Mouse (Mus musculus) left cerebral cortex, adult 9 months (tissue): ENCODE measurements around the gene Ndufaf1.

Experiments
- DNase-seq, 2 experiments: peaks; one replicate each; pipeline ENCODE4 v3.0.0; 2022; ENCODE audit warnings: low spot score in 2 of 2

Gene Ndufaf1

DNA sequence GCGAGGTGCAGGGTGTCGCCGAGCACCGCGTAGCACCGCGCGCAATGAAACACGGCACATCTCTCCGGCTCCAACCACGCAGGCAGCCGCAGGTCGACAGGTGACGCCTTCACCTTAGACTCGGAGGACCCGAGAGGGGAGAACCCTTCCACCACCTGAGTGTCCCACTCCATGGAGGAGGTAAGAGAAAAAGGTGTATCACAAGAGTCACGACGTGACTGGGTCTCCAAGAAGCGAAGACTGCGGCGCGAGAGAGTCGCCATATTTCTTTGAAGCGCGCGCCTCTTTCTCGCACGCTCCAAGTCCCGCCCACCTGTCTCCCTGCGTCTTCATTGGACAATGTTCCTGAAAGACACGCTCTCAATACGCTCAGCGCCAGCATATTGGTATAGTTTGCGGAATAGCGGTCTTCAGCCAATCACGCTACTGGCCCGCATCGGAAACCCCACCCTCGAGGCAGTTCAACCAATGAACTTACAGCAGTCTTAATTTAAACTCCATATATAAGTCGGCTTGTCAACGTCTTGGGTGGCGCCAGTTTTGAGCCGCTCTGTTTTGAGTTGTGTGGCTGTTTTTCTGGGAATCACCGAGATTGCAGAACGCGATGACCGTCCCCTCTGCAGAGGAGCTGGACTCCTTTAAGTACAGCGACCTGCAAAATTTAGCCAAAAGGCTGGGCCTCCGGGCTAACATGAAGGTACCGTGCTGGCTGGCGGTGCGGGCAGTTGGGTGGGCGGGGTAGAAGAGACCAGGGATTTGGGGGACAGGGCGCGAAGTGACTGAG lies 44.2 kb downstream of the Ndufaf1 start, which contains the start of the genes Nusap1 and Oip5:
Nusap1 (plus strand) TSS at position 100 of the 784 bp plus-strand sequence.
Oip5 (minus strand) TSS at position 271 of the 784 bp plus-strand sequence.
- DNase-seq, result peak; percentile 91 to 96

DNA sequence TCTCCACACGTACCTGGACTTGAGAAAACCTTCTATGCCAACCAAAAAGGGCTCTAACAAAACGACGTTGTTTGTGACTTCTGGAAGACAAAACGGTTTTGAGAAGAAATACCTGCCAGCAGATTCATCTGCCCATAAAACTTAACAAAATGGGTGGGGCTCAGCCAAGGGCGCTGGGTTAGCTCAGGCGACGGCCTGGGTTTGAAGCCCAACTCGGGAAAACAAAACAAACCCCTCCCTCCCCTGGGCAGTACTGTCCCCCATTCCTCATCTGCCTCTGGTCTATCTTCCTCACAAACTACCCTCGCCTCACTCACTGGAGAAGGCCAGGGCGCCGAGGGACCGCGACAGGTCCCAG lies 44.8 kb downstream of the Ndufaf1 start:
- no peak for DNase-seq

DNA sequence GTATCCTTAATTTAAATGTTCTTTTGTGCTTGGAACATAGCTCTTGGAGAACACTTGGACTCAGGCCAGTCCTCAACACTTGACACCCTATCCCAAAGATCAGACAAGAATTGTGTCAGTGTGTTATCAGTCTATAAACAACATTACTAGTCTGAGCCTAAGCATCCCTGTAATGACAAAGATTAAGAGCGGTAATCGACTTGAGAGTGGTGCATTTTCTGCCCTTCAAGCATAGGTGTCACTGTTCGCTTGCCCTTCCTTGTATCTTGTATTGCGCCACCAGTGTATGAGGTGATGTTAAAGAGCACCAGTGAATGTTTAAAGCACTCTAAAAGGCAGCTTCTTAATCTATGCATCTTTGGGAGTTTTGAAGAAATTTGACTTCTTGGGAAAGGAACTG lies 55.6 kb downstream of the Ndufaf1 start:
- no peak for DNase-seq
